Mouse (Mus musculus) testis, adult 2 months (tissue): ENCODE results near the gene Fgf6. TPM values are rescaled to one million over a fixed set of nuclear protein-coding genes. Genes with fewer than 3 reads are reported as not detected.

Source experiments
- H3K27ac ChIP-seq: fragments of 200-500 bp; 2 replicates; pipeline ENCODE4 v1.5.1; 2012; ENCODE audit warnings: low read depth, low read length; ENCODE audit not compliant: control insufficient read depth, insufficient read depth
- H3K27me3 ChIP-seq: fragments of 200-500 bp; 2 replicates; pipeline ENCODE4 v1.6.1; 2012; ENCODE audit warnings: mild to moderate bottlenecking, low read length, moderate library complexity; ENCODE audit not compliant: control insufficient read depth, insufficient read depth
- H3K36me3 ChIP-seq: fragments of 200-500 bp; 2 replicates; pipeline ENCODE4 v1.6.1; 2012; ENCODE audit warnings: mild to moderate bottlenecking, low read length; ENCODE audit not compliant: control insufficient read depth, insufficient read depth
- H3K4me1 ChIP-seq: fragments of 200-500 bp; 2 replicates; pipeline ENCODE4 v1.6.1; 2012; ENCODE audit warnings: low read length; ENCODE audit not compliant: control insufficient read depth, insufficient read depth
- H3K4me3 ChIP-seq: fragments of 200-500 bp; 2 replicates; pipeline ENCODE4 v1.5.1; 2012; ENCODE audit warnings: low read depth, mild to moderate bottlenecking, low read length, moderate library complexity, mixed read lengths; ENCODE audit not compliant: control insufficient read depth
- CTCF ChIP-seq: fragments of 200-500 bp; IDR thresholded peaks from 2 replicates; pipeline ENCODE4 v1.5.1; 2012; ENCODE audit warnings: low read depth, mild to moderate bottlenecking, inconsistent platforms, low read length, moderate library complexity; ENCODE audit not compliant: control insufficient read depth, insufficient read depth, insufficient replicate concordance
- POLR2A ChIP-seq: fragments of 200-500 bp; IDR thresholded peaks from 2 replicates; pipeline ENCODE4 v1.6.1; 2012; ENCODE audit warnings: low read depth, mild to moderate bottlenecking, inconsistent platforms, low read length, moderate library complexity; ENCODE audit not compliant: control insufficient read depth
- polyA plus RNA-seq: library from polyadenylated mRNA; depleted of rRNA; stranded (reverse); fragments of >200 nt; gene quantifications from 2 replicates; pipeline ENCODE4 v1.2.3, GENCODE M21; 2012; rRNA removed

The Fgf6 gene
- polyA plus RNA-seq, 1 experiment, result 0.04 TPM

DNA sequence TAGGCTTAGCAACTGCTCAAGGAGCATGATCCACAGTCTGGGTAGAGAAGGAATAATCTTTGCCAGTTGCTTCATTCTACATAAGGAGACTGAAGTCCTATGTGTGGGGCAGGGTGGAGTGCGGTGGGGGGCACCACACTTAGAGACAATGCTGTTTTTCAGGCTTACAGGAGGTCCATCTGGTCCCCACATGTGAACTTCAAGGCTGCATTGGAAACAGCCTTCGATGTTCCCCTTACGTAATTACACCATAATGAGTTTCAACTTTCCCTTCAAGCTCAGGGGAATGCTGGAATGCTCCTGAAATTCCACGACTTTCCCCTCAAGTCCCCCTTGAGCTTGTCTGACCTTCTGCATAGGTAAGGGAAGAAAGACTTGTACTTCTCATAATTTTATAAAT is 35.5 kb downstream of the Fgf6 start:
- H3K4me1 ChIP-seq, result no peaks in the 10 kb centered on the region
- H3K36me3 ChIP-seq, result no peaks in the 10 kb centered on the region
- no peak for TF ChIP-seq POLR2A
- no peak for TF ChIP-seq CTCF
- H3K4me3 ChIP-seq, result no peak overlapping the region
- H3K27me3 ChIP-seq, result no peaks in the 10 kb centered on the region
- no peak overlapping the region for H3K27ac ChIP-seq

DNA sequence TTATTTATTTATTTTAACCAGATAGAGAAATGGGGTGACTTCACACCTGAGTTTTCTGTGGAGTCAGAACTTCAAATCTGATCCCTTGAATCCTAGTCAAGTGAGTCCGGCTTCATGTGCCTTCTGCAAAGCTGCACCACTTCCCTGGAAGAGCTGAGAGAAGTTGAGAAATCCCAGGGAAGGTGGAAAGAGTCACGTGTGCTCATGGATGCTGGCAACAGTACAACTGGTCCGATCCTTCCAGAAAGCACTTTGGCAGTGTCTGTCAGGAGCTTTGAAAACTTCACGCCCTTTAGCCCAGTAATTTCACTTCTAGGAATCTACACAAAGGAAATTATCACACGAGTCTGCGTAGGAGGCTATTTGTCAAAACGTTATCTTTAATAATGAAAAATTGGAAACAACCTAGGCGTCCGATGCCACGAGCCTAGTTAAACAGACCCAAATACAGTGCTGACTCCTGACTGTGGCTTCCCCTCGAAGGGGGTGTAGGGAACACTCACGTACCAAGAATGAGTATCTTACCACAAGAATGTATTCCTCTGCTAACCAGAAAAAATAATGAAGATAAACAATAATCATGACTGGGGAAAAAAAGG is 41.7 kb downstream of the Fgf6 start:
- H3K27ac ChIP-seq, result no peak overlapping the region
- no peaks in the 10 kb centered on the region for H3K36me3 ChIP-seq
- H3K27me3 ChIP-seq, result no peaks in the 10 kb centered on the region
- no peak overlapping the region for H3K4me3 ChIP-seq
- H3K4me1 ChIP-seq, result no peaks in the 10 kb centered on the region
- TF ChIP-seq POLR2A (no peak), CTCF (no peak)

DNA sequence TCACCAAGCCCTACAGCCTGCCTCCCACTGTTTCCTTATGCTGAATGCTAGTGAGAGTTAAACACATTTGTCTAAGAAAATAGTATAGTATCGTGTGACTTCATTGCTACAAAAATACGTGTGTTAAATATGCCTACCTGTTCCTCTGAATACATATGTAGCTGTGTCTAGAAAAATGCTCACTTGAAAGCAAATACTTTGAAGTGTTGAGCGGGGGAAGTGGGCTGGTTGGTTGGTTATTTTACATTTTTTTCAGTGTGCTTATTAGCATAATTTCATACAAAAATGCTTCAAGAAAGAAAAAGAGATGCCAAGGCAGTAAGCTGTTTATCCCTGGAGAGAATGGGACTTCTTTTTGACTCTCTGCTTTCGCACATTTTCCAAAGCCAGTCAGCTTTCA is 44.6 kb downstream of the Fgf6 start:
- no peaks in the 10 kb centered on the region for H3K4me1 ChIP-seq
- no peaks in the 10 kb centered on the region for H3K27me3 ChIP-seq
- H3K27ac ChIP-seq, result no peak overlapping the region
- H3K36me3 ChIP-seq, result no peaks in the 10 kb centered on the region
- no peak for TF ChIP-seq CTCF
- no peak for TF ChIP-seq POLR2A
- no peak overlapping the region for H3K4me3 ChIP-seq

DNA sequence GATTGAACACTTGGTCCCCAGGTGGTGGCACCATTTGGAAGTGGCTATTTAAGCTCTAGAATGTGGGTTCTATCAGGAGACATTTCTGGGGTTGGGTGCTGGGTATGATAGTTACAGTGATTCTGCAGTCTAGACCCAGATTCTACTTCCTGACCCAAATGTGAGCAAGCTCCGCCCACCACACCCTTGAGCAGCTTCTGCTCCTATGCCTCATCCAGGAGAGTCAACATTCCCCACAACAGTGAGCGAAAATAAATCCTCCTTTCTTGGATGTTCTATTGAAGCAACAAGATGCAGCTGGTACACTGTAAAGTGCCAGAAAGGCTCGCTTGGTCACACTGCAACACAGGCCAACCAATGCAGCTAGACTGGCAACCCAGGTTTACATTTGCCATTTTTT is 48.5 kb downstream of the Fgf6 start:
- Histone ChIP-seq H3K36me3 (no peaks in the 10 kb centered on the region), H3K4me3 (no peak overlapping the region), H3K27me3 (no peaks in the 10 kb centered on the region), H3K27ac (no peak overlapping the region), H3K4me1 (no peaks in the 10 kb centered on the region)
- TF ChIP-seq CTCF, result no peak
- no peak for TF ChIP-seq POLR2A

DNA sequence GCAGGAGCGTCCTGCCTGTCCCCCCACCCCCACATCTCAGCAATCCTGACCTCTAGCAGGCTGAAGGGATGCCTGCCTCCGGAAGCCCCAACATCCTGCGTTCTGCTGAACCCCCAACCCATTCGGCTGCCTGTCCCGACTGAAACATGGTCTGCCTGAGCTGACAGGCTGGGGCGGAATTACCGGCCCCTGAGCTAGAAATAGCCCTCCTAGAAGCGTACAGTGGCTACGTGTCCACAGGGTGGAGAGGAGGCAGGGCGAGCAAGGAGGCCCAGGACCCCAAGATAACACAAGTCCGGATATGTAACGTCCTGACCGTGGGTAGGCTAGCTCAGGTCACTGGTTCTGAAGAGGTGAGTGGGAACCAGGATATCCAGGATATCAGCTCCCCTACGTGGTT is 49.4 kb downstream of the Fgf6 start:
- H3K4me3 ChIP-seq, result no peak overlapping the region
- H3K4me1 ChIP-seq, result no peaks in the 10 kb centered on the region
- no peaks in the 10 kb centered on the region for H3K27me3 ChIP-seq
- no peaks in the 10 kb centered on the region for H3K36me3 ChIP-seq
- TF ChIP-seq POLR2A (no peak), CTCF (no peak)
- H3K27ac ChIP-seq, result no peak overlapping the region

DNA sequence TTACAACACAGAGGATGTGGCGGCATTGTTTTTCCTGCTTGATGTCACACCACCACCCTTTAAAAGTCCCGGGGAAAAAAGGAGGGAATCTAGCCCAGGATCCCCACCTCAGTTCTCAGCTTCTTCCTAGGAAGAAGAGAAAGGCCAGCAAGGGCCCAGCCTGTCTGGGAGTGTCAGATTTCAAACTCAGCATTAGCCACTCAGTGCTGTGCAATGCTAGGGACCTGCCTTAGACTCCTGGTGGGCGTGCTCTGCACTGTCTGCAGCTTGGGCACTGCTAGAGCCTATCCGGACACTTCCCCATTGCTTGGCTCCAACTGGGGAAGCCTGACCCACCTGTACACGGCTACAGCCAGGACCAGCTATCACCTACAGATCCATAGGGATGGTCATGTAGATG is 57.4 kb downstream of the Fgf6 start, which contains the start of gene Fgf23:
Fgf23 (plus strand) TSS at position 86 of the 400 bp plus-strand sequence.
- Histone ChIP-seq H3K4me3 (no peak within 1 kb of the TSS), H3K36me3 (no peaks in the 10 kb centered on the region), H3K27me3 (no peaks in the 10 kb centered on the region), H3K4me1 (no peaks in the 10 kb centered on the region), H3K27ac (no peak within 1 kb of the TSS)
- TF ChIP-seq CTCF (no peak), POLR2A (no peak)

Other genes with a start within 250 kb of the Fgf6 start
- 104 and 110 TPM in 2 replicates for gene Ndufa9, start 166.4 kb upstream of the Fgf6 start, polyA plus RNA-seq
- gene Akap3, start 162.5 kb upstream of the Fgf6 start, polyA plus RNA-seq, result 426 and 443 TPM in 2 replicates
- gene Dyrk4, start 93.7 kb upstream of the Fgf6 start, polyA plus RNA-seq, result 16.8 and 19.7 TPM in 2 replicates
- 15.9 and 16.0 TPM in 2 replicates for gene Rad51ap1, start 76.0 kb upstream of the Fgf6 start, polyA plus RNA-seq
- gene D6Wsu163e, start 75.6 kb upstream of the Fgf6 start, polyA plus RNA-seq, result 1.8 and 3.4 TPM in 2 replicates
- gene Fgf23, start 57.3 kb downstream of the Fgf6 start, polyA plus RNA-seq, result 0.11 TPM in 1 of 2 replicates, not detected in the other
- 5.6 and 6.7 TPM in 2 replicates for gene Tigar, start 94.0 kb downstream of the Fgf6 start, polyA plus RNA-seq
- gene Ccnd2, start 136.6 kb downstream of the Fgf6 start, polyA plus RNA-seq, result 4.0 and 4.3 TPM in 2 replicates